Mouse (Mus musculus) limb, embryonic 10.5 days (tissue): ENCODE measurements around the gene Bach2. TPM values are rescaled to one million over a fixed set of nuclear protein-coding genes. Genes with fewer than 3 reads are reported as not detected.

Source experiments
- DNase-seq: peaks from one replicate; pipeline ENCODE4 v3.0.0-alpha.2; 2017; ENCODE audit warnings: low spot score
- H3K27ac ChIP-seq: fragments of 300-500 bp; sonication (generic); 2 replicates; pipeline ENCODE4 v1.5.1; 2016; ENCODE audit warnings: mild to moderate bottlenecking
- H3K27me3 ChIP-seq: fragments of 300-500 bp; sonication (generic); 2 replicates; pipeline ENCODE4 v1.6.1; 2016; ENCODE audit warnings: low read depth, mild to moderate bottlenecking; ENCODE audit not compliant: poor library complexity, severe bottlenecking
- H3K36me3 ChIP-seq: fragments of 300-500 bp; sonication (generic); 2 replicates; pipeline ENCODE4 v1.6.1; 2016; ENCODE audit warnings: mild to moderate bottlenecking, moderate library complexity
- H3K4me1 ChIP-seq: fragments of 300-500 bp; sonication (generic); 2 replicates; pipeline ENCODE4 v1.6.1; 2016
- H3K4me3 ChIP-seq: fragments of 300-500 bp; sonication (generic); 2 replicates; pipeline ENCODE4 v1.5.1; 2016; ENCODE audit warnings: mild to moderate bottlenecking, moderate library complexity
- H3K9me3 ChIP-seq: fragments of 300-500 bp; sonication (generic); replicated peaks from 2 replicates; pipeline ENCODE4 v1.6.1; 2016; ENCODE audit warnings: mild to moderate bottlenecking
- WGBS: fragments of 180-500 bp; shearing (Covaris S2); methylation state at CpG from one replicate; pipeline ENCODE4 v1.1.7; 2016; 5-methylcytosine and 5-hydroxymethylcytosine counted together
- polyA plus RNA-seq: library from polyadenylated mRNA; unstranded; fragments of >200 nt; fragmentation: Nextera tagmentation; extraction: Ambion mirVana; gene quantifications from 2 replicates; pipeline ENCODE4 v1.2.1, GENCODE M21; 2016

The Bach2 gene
- polyA plus RNA-seq, 1 experiment from 2014 or later: 23.0 TPM

- no peak overlapping the region for H3K27ac ChIP-seq
- H3K4me3 ChIP-seq: no peak overlapping the region
- H3K9me3 ChIP-seq: no peaks in the 10 kb centered on the region
- DNase-seq: no peak
- WGBS: 91% methylated on average over 5 of the region's 5 CpGs
- H3K27me3 ChIP-seq: no peaks in the 10 kb centered on the region
- peaks cover 27% of the 10 kb centered on the region for H3K4me1 ChIP-seq
- H3K36me3 ChIP-seq: no peaks in the 10 kb centered on the region
These were observed 110.8 kb downstream of the Bach2 start for GRCm38 (mm10) chr4:32349361-32349760.

- Histone ChIP-seq H3K36me3 (peaks cover 2% of the 10 kb centered on the region; the same call in 1 of the 2 replicates), H3K27ac (peak overlapping the region; percentile 58; the same call in 1 of the 2 replicates), H3K4me1 (peaks cover 33% of the 10 kb centered on the region), H3K27me3 (no peaks in the 10 kb centered on the region), H3K9me3 (no peaks in the 10 kb centered on the region), H3K4me3 (no peak overlapping the region)
- WGBS: 48% methylated on average over 10 of the region's 10 CpGs
- DNase-seq: no peak
These were observed 112.6 kb downstream of the Bach2 start for GRCm38 (mm10) chr4:32351236-32351635.

- H3K9me3 ChIP-seq: no peaks in the 10 kb centered on the region
- no peak for DNase-seq
- peaks cover 33% of the 10 kb centered on the region for H3K4me1 ChIP-seq
- peak overlapping the region; percentile 58; the same call in 1 of the 2 replicates for H3K27ac ChIP-seq
- H3K4me3 ChIP-seq: no peak overlapping the region
- 84% methylated on average over 18 of the region's 18 CpGs for WGBS
- no peaks in the 10 kb centered on the region for H3K27me3 ChIP-seq
- peaks cover 2% of the 10 kb centered on the region; the same call in 1 of the 2 replicates for H3K36me3 ChIP-seq
These were observed 113.2 kb downstream of the Bach2 start for GRCm38 (mm10) chr4:32351661-32352246.

- peaks cover 33% of the 10 kb centered on the region for H3K4me1 ChIP-seq
- peaks cover 2% of the 10 kb centered on the region; the same call in 1 of the 2 replicates for H3K36me3 ChIP-seq
- DNase-seq: no peak
- no peaks in the 10 kb centered on the region for H3K9me3 ChIP-seq
- H3K27me3 ChIP-seq: no peaks in the 10 kb centered on the region
- H3K27ac ChIP-seq: peak overlapping the region; percentile 9; the same call in 1 of the 2 replicates
- no peak overlapping the region for H3K4me3 ChIP-seq
- WGBS: 65% methylated on average over 8 of the region's 8 CpGs
These were observed 113.8 kb downstream of the Bach2 start for GRCm38 (mm10) chr4:32352442-32352841.

GRCm38 (mm10) chr4:32352842-32353241 lies 114.2 kb downstream of the Bach2 start:
- DNase-seq: no peak
- no peak overlapping the region for H3K4me3 ChIP-seq
- H3K36me3 ChIP-seq: peaks cover 2% of the 10 kb centered on the region; the same call in 1 of the 2 replicates
- no peaks in the 10 kb centered on the region for H3K9me3 ChIP-seq
- 57% methylated on average over 4 of the region's 4 CpGs for WGBS
- no peaks in the 10 kb centered on the region for H3K27me3 ChIP-seq
- H3K27ac ChIP-seq: peak overlapping the region; percentile 9; the same call in 1 of the 2 replicates
- peaks cover 34% of the 10 kb centered on the region for H3K4me1 ChIP-seq

GRCm38 (mm10) chr4:32355935-32356617 lies 117.5 kb downstream of the Bach2 start:
- H3K27ac ChIP-seq: no peak overlapping the region
- no peak overlapping the region for H3K4me3 ChIP-seq
- 81% methylated on average over 12 of the region's 12 CpGs for WGBS
- peaks cover 54% of the 10 kb centered on the region for H3K4me1 ChIP-seq
- no peak for DNase-seq
- no peaks in the 10 kb centered on the region for H3K27me3 ChIP-seq
- H3K36me3 ChIP-seq: peaks cover 2% of the 10 kb centered on the region; the same call in 1 of the 2 replicates
- no peaks in the 10 kb centered on the region for H3K9me3 ChIP-seq

- Histone ChIP-seq H3K27me3 (no peaks in the 10 kb centered on the region), H3K27ac (no peak overlapping the region; the same call in 1 of the 2 replicates), H3K4me1 (peaks cover 55% of the 10 kb centered on the region), H3K9me3 (no peaks in the 10 kb centered on the region), H3K36me3 (peaks cover 2% of the 10 kb centered on the region; the same call in 1 of the 2 replicates), H3K4me3 (no peak overlapping the region)
- 85% methylated on average over 12 of the region's 12 CpGs for WGBS
- no peak for DNase-seq
These were observed 119.5 kb downstream of the Bach2 start for GRCm38 (mm10) chr4:32357996-32358600.

- Histone ChIP-seq H3K9me3 (no peaks in the 10 kb centered on the region), H3K36me3 (peaks cover 2% of the 10 kb centered on the region; the same call in 1 of the 2 replicates), H3K4me1 (peaks cover 60% of the 10 kb centered on the region), H3K4me3 (no peak overlapping the region), H3K27ac (no peak overlapping the region; the same call in 1 of the 2 replicates), H3K27me3 (no peaks in the 10 kb centered on the region)
- WGBS: 78% methylated on average over 12 of the region's 12 CpGs
- DNase-seq: no peak
These were observed 120.2 kb downstream of the Bach2 start for GRCm38 (mm10) chr4:32358602-32359464.

- Histone ChIP-seq H3K4me1 (peaks cover 67% of the 10 kb centered on the region), H3K36me3 (peaks cover 2% of the 10 kb centered on the region; the same call in 1 of the 2 replicates), H3K27ac (0 out of 2 replicates have a peak overlapping the region, but pooled peaks have one; percentile 31), H3K4me3 (no peak overlapping the region), H3K27me3 (no peaks in the 10 kb centered on the region), H3K9me3 (no peaks in the 10 kb centered on the region)
- no peak for DNase-seq
- 70% methylated on average over 3 of the region's 3 CpGs for WGBS
These were observed 121.0 kb downstream of the Bach2 start for GRCm38 (mm10) chr4:32359634-32360033.

- WGBS: 95% methylated on average over 5 of the region's 5 CpGs
- DNase-seq: no peak
- no peaks in the 10 kb centered on the region for H3K27me3 ChIP-seq
- peaks cover 72% of the 10 kb centered on the region for H3K4me1 ChIP-seq
- H3K9me3 ChIP-seq: no peaks in the 10 kb centered on the region
- no peak overlapping the region for H3K4me3 ChIP-seq
- H3K36me3 ChIP-seq: peaks cover 2% of the 10 kb centered on the region; the same call in 1 of the 2 replicates
- H3K27ac ChIP-seq: no peak overlapping the region
These were observed 121.9 kb downstream of the Bach2 start for GRCm38 (mm10) chr4:32360496-32360895.

- Histone ChIP-seq H3K4me3 (no peak overlapping the region), H3K27ac (0 out of 2 replicates have a peak overlapping the region, but pooled peaks have one; percentile 28), H3K27me3 (no peaks in the 10 kb centered on the region), H3K9me3 (no peaks in the 10 kb centered on the region), H3K4me1 (peaks cover 80% of the 10 kb centered on the region), H3K36me3 (peaks cover 7% of the 10 kb centered on the region; the same call in 1 of the 2 replicates)
- DNase-seq: no peak
- 28% methylated on average over 14 of the region's 14 CpGs for WGBS
These were observed 124.9 kb downstream of the Bach2 start for GRCm38 (mm10) chr4:32363488-32363984.
